Mouse (Mus musculus) brown adipose tissue, adult 24 weeks (tissue): ENCODE results near the gene Clic1. TPM values are rescaled to one million over a fixed set of nuclear protein-coding genes. Genes with fewer than 3 reads are reported as not detected.

Experiments used
- H3K27ac ChIP-seq: fragments of 200-500 bp; replicated peaks from 2 replicates; pipeline ENCODE4 v1.5.1; 2012; ENCODE audit warnings: low read depth, mild to moderate bottlenecking, low read length
- H3K4me1 ChIP-seq: fragments of 200-500 bp; 2 replicates; pipeline ENCODE4 v1.6.1; 2012; ENCODE audit warnings: low read length, mixed read lengths; ENCODE audit not compliant: control insufficient read depth, insufficient read depth, insufficient read length
- H3K4me3 ChIP-seq: fragments of 200-500 bp; 2 replicates; pipeline ENCODE4 v1.5.1; 2012; ENCODE audit warnings: low read depth, mild to moderate bottlenecking, low read length, moderate library complexity; ENCODE audit not compliant: insufficient read depth
- polyA plus RNA-seq: library from polyadenylated mRNA; stranded (reverse); fragments of >200 nt; gene quantifications from 2 replicates; pipeline ENCODE4 v1.2.4, GENCODE M21; 2012; ENCODE audit not compliant: missing spikeins, insufficient read depth, insufficient read length

The Clic1 gene
- polyA plus RNA-seq, 1 experiment = 13.6 TPM

- H3K27ac ChIP-seq = no peak within 1 kb of the TSS
Observed at GRCm38 (mm10) chr17:35016376-35016775, 33.4 kb upstream of the Clic1 start, which contains the start of gene Vwa7. Vwa7 (plus strand) TSS chr17:35016579.

DNA sequence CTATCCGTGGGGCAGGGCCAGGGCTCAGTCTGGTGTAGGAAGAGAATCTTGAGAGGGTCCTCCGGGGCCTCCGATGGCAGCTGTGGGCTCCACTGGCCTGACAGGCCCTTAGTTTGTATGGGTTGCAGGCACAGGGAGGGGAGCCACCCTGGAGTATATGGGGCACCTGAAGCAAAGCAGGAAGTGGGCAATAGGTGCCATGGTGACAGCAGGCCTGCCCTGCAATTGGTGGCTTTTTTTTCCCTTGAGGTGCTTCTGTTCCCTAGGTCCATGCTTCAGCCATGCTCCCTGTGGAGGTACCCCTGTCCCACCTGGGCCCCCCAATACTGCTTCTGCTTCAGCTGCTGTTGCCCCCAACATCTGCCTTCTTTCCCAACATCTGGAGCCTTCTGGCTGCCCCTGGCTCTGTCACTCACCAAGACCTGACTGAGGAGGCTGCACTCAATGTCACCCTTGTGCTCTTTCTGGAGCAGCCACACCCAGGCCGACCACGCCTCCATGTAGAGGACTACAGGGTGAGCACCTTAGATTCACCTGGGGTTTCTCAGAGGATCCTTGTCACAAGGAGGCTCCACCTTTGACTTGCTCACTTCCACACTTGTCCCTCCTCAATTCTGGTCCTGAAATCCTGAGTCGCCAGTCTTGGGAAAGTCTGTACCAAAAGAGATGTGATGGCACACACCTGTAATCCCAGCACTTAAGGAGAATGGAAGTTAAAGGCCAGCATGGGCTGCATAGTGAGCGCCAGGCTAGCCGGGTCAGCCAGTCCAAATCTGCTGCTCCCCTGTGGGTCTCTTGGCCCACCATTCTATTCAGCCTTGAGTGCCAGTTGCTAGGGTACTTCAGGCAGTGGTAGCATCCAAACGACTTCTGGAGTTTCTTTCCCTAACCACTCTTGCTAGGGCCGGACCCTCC, 32.7 kb upstream of the Clic1 start:
- H3K4me3 ChIP-seq = no peak overlapping the region
- no peaks in the 10 kb centered on the region for H3K4me1 ChIP-seq
- H3K27ac ChIP-seq = no peak overlapping the region

More at GRCm38 (mm10) chr17:35016376-35016775, 33.4 kb upstream of the Clic1 start, which contains the start of gene Vwa7:
- Histone ChIP-seq H3K4me3 (no peak within 1 kb of the TSS), H3K4me1 (no peaks in the 10 kb centered on the region)

DNA sequence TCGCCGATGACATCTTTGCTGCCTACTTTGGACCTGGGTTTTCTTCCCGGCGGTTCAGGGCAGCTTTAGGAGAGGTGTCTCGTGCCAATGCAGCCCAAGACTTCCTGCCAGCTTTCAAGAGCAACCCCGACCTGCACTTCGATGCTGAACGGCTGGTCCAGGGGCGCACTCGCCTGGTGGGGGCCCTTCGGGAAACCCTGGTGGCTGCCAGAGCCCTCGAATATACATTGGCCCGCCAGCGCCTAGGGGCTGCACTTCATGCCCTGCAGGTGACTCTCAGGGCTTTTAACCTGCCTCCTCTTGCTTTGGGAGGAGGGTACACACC, 32.1 kb upstream of the Clic1 start:
- Histone ChIP-seq H3K4me1 (peaks cover 2% of the 10 kb centered on the region; the same call in 1 of the 2 replicates), H3K4me3 (no peak overlapping the region), H3K27ac (no peak overlapping the region)

DNA sequence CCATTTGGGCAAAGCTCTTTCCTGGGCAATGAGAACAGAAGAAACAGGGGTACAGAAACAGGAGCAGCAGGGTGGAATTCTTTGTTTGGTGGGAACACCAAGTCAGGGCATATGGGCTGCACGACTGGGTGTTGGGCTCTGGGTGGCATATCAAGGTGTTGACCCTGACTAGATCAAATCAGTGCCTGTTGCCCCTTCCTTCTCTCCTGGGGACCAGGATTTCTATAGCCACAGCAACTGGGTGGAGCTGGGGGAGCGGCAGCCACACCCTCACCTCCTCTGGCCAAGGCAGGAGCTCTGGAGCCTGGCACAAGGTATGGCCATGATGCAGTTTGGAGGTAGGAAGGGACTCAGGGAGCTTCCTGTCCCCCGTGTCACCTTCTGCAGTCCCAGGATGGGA, 31.6 kb upstream of the Clic1 start:
- Histone ChIP-seq H3K27ac (no peak overlapping the region), H3K4me3 (no peak overlapping the region), H3K4me1 (peaks cover 3% of the 10 kb centered on the region; the same call in 1 of the 2 replicates)

DNA sequence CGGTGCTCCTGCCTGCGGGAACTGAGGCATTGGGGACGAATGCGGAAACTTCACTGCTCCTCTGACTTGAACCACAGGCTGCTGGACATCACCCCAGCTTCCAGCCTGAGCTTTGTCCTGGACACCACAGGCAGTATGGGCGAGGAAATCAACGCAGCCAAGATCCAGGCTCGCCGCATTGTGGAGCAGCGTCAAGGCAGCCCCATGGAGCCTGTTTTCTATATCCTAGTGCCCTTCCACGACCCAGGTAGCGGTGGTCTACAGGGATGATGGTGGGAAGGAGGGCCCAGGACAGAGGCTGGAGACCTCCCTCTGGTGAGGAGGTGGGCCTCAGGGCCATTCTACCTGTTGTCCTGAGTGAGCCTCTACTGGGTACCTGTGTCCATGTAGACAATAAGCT, 29.9 kb upstream of the Clic1 start:
- Histone ChIP-seq H3K4me3 (no peak overlapping the region), H3K4me1 (peaks cover 3% of the 10 kb centered on the region; the same call in 1 of the 2 replicates), H3K27ac (no peak overlapping the region)

DNA sequence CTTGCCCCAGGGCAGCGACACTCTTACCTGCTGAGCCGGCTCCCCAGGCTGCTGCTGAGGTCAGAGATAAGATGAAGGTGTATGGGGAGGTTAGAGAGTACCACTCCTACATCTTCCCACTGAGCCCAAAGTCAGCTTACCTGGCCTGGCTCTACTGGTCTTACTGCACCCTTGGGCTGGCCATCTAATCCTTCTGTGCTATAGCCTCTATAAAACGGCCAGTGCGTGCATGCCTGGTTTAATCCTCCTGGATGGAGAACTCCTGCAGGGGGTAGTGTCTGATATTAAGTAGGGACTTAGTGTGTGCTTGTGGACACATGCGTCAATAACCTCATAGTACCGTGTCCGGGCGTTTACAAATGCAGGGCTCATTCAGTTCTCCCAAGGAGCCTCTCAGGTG, 29.2 kb upstream of the Clic1 start:
- Histone ChIP-seq H3K4me3 (no peak overlapping the region), H3K4me1 (peaks cover 3% of the 10 kb centered on the region; the same call in 1 of the 2 replicates), H3K27ac (no peak overlapping the region)

- peak overlapping the region; percentile 42 for H3K4me3 ChIP-seq
- H3K4me1 ChIP-seq = peaks cover 3% of the 10 kb centered on the region; the same call in 1 of the 2 replicates
- peak overlapping the region; percentile 94 for H3K27ac ChIP-seq
Observed at GRCm38 (mm10) chr17:35021163-35021808, 28.5 kb upstream of the Clic1 start.

DNA sequence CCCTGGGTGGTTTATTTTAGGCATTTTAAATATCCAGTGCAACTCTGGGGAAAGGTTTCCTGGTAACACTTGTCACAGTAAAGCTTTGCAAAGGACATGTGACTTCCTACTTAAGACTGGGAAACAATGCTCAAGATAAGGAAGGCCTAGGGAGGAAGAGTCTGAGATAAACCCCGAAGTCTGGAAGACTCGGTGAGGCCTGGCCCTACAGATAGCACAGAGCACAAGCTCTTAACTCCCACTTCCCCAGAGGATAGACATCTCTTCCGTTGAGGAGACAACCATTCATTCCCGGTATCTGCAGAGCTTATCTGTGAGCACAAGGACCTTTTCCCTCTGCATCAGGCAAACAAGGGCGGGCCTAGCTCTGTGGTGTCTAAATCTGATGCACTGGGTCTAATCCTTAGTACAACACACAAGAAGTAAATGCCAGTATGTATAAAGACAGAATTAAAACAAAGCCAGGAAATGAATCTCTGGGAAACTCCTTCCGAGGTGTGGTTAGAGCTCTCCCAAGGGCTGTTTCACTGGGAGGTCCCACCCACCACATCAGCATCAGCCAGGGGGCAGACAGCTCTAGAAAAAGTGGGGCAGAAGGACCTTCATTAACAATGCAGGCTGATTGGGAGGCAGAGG, 27.8 kb upstream of the Clic1 start:
- peak overlapping the region; percentile 94 for H3K27ac ChIP-seq
- H3K4me1 ChIP-seq = peaks cover 3% of the 10 kb centered on the region; the same call in 1 of the 2 replicates
- H3K4me3 ChIP-seq = peak overlapping the region; percentile 42; the same call in 1 of the 2 replicates

DNA sequence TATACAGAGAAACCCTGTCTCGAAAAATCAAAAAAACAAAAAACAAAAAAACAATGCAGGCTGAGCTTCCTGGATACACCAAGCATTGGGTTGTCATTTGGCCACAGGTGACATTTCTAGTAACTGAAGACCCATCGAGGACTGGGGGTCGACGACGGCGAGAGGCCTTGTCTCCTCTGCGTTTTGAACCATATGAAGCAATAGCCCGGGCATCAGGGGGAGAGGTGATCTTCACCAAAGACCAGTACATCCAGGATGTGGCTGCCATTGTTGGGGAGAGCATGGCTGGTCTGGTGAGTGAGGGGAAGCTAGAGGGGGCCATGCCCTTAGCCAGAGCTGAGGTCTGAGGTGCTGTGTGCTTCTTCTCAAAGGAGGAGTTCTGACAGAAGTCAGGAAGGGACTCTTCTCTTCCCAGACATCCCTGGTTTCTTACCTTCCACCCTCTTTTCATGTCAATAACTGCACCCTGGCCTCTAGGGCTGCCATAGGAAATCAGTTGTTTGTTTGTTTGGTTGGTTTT, 27.2 kb upstream of the Clic1 start:
- peaks cover 3% of the 10 kb centered on the region; the same call in 1 of the 2 replicates for H3K4me1 ChIP-seq
- no peak overlapping the region for H3K4me3 ChIP-seq
- H3K27ac ChIP-seq = peak overlapping the region; percentile 94

DNA sequence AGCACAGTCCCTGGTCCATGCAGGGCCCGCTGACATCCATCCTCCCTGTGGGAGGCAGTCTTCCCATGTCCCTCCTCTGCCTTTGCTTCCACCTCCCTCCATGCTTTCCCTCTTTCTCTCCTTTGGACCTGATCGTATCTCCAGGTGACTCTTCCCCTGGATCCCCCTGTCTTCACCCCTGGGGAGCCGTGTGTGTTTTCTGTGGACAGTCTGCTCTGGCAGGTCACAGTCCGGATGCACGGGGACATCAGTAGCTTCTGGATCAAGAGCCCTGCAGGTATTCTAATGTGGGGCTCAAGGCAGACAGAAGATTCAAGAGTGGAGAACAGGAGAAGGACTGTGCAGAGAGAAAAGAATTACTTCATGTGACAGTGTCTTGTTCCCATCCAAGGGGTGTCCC, 26.5 kb upstream of the Clic1 start:
- H3K27ac ChIP-seq = no peak overlapping the region; the same call in 1 of the 2 replicates
- H3K4me1 ChIP-seq = peaks cover 3% of the 10 kb centered on the region; the same call in 1 of the 2 replicates
- H3K4me3 ChIP-seq = no peak overlapping the region

DNA sequence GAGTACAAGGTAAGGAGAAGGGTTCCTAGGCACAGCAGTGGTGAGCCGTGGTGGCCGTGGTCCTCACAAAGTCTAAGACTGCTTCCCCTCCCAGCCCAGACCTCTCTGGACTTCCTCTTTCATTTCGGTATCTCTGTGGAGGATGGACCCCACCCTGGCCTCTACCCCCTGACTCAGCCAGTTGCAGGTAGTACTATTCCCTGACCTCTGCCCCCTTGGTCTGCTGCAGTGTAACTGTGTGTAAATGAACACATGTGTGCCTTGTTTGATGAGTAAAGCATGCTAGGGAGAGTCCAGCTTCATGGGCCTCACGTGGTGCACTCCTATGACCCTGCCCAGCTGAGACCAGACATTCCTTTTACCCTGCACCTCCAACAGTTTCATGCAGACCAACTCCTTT, 26.0 kb upstream of the Clic1 start:
- H3K4me3 ChIP-seq = no peak overlapping the region
- peaks cover 3% of the 10 kb centered on the region; the same call in 1 of the 2 replicates for H3K4me1 ChIP-seq
- H3K27ac ChIP-seq = no peak overlapping the region

DNA sequence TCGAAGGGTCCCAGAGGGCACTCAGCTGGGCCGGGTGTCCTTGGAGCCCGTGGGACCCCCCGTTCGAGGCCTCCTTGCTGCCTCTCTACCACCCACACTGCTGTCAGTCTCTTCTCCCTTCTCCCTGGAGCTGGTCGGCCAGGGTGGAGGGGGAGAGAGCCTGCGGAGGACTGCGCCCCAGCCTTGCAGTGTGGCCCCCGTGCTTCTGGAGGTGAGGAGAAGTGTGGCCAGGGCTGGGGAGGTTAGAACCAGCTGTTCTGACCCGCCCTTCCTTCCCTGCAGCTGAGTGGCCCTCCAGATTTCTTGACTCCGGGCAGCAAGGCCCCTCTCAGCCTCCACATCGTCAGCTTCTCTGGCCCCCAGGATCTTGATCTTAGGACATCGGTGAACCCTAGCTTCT, 25.5 kb upstream of the Clic1 start:
- H3K4me1 ChIP-seq = peaks cover 3% of the 10 kb centered on the region; the same call in 1 of the 2 replicates
- no peak overlapping the region for H3K27ac ChIP-seq
- H3K4me3 ChIP-seq = no peak overlapping the region

DNA sequence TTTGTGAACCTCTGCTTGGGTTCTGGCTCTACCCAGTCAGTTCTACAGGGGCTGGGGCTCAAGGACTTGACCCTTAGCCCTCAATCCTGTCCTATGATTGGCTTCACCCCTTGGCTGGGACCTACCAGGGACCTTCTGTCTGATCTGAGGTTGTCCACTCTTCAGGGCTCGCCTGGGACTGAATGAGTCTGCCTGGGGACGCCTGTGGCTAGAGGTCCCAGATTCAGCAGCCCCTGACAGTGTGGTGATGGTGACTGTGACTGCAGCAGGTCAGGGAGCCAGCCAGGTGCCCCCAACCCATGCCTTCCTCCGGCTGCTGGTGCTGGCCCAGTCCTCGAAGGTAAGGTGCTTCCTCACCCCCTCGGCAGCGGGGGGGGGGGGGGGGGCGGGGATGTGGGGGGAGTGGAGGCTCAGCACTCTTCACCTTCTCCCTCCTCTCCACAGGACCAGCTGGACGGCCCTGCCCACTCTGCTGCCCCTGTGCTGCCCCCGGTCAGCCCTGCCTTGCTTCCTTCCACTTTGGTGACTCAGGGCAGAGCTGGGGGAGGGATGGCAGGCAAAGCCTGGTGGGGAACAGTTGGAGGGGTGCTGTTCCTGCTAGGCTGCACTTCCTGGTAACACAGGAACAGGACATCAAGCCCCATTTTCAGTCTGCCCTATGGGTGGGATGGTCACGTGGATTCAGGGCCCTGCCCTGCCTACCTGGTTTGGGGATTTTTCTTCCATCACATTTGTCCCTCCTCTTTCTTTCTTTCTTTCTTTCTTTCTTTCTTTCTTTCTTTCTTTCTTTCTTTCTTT, 24.9 kb upstream of the Clic1 start:
- H3K4me1 ChIP-seq = peaks cover 3% of the 10 kb centered on the region; the same call in 1 of the 2 replicates
- H3K4me3 ChIP-seq = no peak overlapping the region
- no peak overlapping the region for H3K27ac ChIP-seq

DNA sequence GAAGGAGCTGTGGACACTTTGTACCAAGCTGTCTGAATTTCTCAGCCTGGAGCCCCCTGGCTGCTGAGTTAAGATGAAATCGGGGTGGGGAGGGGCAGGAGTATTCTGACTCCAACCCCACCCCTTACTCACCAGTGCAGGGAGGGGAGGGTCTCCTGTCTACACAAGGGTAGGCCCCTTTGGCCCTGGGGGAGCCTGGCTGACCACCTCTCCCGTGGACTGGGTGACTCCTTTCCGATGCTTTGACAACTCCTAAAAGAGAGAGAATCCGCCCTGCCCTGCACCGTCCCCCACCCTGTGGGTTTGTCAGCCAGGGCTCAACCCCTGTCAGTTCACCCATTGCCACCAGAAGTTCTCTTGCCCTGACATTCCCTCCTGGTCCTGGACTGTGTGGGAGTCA, 23.6 kb upstream of the Clic1 start:
- Histone ChIP-seq H3K27ac (no peak overlapping the region), H3K4me1 (peaks cover 3% of the 10 kb centered on the region; the same call in 1 of the 2 replicates), H3K4me3 (no peak overlapping the region)
